Mouse (Mus musculus): ENCODE results near the gene Sec22c. TPM values are rescaled to one million over a fixed set of nuclear protein-coding genes. Genes with fewer than 3 reads are reported as not detected.

Gene Sec22c
- 1.1 to 4.3 TPM (median 3.0 TPM) in 3 replicates for total RNA-seq (2017)

DNA sequence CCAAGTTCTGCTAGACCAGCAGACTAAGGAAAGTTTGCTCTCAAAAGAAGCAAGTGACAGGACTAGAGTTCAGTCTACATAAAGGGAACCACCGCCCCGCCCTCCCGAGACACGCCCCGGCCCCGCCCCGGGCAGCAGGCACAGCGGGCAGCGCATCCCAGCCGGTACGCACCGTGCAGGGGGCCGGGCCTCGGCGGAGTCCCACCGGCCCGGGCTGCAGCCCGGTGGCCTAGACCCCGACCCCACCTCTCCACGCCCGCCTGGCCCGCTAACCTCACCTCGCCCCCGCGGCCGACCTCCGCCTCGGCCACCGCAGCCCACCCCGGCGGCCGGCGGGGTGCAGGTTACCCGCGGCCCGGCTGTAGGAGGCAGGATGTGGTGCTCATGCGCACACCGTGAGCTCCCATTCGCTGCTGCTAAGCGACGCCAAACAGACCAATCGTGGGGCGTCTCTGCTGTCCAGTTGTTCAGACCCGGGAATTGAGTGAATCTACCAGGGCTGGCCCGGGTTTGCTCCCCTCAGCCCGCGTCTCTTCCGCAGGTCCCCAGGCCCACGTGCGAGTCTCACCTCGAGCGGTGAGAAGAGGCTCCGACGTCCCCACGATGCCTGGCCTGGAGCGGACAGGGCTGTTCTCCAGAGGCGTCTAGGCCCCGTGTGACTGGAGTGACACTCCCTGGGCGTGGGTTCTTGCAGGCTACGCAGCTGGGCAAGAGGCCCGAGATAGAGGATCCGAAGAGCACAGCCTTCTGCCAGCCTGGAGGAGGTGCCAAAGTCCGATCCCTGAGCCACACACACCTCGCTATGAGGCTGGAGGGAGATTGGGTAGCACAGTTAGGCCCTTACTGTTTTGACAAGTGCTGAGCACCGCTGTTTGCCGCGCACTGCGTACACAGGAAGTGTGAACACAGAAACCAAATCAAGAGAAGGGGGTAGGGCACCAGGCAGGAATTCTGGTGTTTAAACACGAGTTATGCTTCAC is at the start of gene Sec22c:
TSS of gene Sec22c (minus strand) at position 845 of the 980 bp plus-strand sequence.
- peak; percentile 80 for ATAC-seq (replicated peaks; ENCODE audit: insufficient number of reproducible peaks, low FRiP score, low TSS enrichment, poor library complexity, severe bottlenecking)

DNA sequence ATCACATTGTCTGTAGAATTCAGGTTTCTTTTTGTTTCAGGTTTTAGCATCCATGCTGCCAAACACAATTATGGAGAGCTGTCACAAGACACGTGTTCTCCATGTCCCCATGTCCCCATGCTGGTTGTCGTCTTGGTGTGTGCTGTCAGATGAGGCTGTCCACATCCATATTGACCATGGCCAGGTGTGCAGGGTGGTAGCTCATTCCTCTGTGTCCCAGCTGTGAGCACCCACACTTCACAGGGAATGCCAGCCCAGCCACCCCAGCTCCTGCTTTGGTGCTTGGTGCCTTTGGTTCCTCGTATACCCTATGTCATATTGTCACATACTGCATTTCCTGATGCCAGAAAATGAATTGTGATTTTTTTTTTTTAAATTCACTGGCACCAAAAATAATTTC is 49.3 kb upstream of the Sec22c start:
- no peak for ATAC-seq (replicated peaks; ENCODE audit: insufficient number of reproducible peaks, low FRiP score, low TSS enrichment, poor library complexity, severe bottlenecking)

DNA sequence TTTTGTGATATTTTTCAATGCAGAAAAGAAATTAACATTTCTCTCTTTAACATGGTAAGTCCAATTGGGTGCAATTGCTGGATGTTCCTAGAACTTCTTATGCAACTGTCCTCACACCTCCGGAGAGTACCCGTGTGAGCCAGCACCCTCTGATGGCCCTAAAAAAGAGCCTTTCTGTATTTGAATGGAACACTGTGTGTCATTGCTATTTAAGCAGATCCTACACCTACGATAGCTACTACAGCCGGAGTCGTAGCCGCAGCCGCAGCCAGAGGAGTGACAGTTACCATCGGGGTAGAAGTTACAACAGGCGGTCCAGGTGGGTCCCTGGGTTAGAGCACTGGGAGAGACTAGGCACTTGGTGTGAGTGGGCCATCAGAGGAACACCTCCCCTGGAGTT is 47.5 kb upstream of the Sec22c start:
- no peak for ATAC-seq (replicated peaks; ENCODE audit: insufficient number of reproducible peaks, low FRiP score, low TSS enrichment, poor library complexity, severe bottlenecking)

DNA sequence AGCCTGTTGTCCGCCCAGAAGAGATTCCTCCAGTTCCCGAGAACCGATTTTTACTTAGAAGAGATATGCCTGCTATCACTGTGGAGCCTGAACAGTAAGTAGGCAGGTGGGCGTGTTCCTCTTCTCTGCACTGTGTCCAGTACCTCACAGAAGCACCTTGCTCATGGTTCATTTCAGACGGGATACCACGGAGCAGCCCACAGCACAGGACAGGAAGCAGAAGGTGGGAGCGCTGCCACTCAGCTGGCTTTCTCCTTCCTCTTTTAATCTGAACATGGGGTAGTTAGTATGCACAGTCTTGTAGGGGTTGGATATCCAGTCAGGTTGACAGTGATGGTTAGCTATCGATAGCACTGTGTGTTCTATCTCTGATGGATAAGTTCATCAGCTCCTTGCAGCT is 38.8 kb upstream of the Sec22c start:
- no peak for ATAC-seq (replicated peaks; ENCODE audit: insufficient number of reproducible peaks, low FRiP score, low TSS enrichment, poor library complexity, severe bottlenecking)

DNA sequence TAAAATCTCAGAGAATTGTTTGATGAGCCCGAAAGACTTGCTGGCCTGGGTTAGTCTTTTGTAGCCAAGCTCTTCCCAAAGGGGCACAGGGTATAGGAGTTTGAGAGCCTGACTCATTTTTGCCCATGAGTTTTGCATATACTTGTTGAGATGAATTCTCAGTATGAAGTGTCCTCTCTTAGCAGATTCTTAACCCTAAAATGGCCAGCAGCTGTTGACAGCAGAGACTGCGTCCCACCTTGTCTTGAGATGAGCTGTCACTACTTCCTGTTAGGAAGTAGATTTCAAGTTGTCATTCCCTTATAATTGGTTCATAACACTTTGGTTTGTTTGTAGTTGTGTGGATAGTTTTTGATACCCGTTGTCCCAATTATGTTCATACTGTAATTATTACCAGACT is 35.9 kb upstream of the Sec22c start:
- ATAC-seq (replicated peaks; ENCODE audit: insufficient number of reproducible peaks, low FRiP score, low TSS enrichment, poor library complexity, severe bottlenecking) = no peak

DNA sequence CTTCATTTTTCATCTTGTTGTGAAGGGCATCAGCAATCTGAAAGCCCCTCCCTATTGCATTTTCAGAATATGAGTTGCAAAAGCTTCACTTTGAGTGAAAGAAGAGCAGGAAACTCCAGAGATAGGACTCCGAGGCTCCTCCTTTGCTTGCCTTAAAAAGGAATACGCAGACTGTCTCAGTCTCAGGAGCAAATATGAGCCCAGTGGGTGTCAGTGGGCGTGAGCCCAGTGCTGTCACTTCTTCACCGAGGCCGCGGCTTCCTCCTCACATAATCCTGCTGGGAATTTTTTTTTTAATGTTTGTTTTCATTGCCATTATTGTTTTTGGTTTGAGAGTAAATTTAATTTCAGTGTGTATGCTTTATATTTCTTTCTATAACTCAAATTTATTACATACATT is 35.2 kb upstream of the Sec22c start:
- no peak for ATAC-seq (replicated peaks; ENCODE audit: insufficient number of reproducible peaks, low FRiP score, low TSS enrichment, poor library complexity, severe bottlenecking)

DNA sequence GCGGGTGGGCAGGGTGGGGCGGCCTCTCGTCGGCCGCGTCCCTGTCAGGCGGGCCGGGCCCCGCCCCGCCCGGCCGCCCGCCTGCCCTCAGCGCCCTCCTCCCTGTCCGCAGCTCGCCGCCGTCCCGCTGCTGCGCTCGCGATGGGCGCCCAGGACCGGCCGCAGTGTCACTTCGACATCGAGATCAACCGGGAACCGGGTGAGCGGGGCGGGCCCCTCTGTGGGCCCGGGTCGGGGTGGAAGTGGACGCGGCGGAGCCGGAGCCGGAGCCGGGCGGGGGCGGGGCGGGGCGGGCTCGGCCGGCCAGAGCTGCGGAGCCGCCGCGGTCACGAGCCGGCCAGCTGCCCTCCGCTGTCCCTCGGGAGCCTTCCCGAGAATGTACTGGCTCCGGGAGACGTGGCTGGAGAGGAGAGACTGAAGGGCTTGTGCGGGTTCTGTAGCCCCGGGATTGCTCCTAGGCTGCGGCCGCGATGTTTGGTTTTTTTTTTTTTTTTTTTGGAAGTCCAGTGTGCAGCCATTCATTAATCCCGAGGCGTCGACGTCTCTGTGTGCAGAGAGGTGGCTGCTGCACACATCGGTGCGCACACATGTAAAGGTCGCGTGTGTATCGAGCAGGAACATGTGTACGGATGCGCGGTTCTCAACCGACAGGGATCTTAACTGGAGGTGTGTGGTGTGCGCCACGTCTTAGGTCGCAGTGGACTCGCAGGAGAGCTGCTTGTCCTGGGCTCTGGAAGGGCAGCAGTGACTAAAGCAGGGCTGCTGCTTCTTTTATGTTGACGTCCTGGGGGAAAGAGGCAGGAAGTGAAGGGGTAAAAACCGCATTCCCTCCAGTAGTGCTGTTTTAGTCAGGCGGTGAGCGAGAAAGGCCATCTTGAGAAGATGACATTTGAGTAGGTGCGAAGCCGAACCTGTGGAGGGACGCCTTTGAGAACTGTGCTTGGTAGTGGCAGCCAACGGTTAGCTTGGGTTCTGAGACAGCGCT is 14.3 kb upstream of the Sec22c start:
- peak; percentile 21; the same call in 1 of the 2 replicates for ATAC-seq (replicated peaks; ENCODE audit: insufficient number of reproducible peaks, low FRiP score, low TSS enrichment, poor library complexity, severe bottlenecking)

DNA sequence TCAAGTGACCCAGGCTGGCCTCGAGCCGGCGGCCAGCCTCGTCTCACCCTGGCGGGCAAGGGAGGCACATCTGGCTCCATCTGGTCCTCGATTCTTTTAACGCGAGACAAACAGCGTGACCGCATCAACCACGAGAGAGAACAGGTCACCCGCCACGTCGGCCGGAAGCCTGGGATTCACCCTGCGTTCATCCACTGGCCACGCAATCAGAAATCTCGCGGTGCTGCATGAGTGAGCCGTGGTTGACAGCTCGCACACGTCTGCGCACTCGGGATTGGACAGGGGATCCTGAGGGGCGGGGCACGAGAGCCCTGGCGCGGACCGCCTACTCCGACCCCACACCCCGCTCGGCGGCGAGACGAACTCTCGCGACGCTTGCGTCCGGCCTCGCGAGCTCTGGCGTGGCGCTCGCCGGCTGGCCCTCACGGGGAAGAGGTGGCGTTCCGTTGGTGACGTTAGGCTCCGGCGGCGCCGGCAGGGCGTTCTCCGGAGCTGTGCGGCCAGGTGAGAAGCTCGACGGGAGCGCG is 13.6 kb upstream of the Sec22c start, which contains the start of gene Nktr:
TSS of gene Nktr (plus strand) at position 378 of the 527 bp plus-strand sequence.
- peak; percentile 97 for ATAC-seq (replicated peaks; ENCODE audit: insufficient number of reproducible peaks, low FRiP score, low TSS enrichment, poor library complexity, severe bottlenecking)

DNA sequence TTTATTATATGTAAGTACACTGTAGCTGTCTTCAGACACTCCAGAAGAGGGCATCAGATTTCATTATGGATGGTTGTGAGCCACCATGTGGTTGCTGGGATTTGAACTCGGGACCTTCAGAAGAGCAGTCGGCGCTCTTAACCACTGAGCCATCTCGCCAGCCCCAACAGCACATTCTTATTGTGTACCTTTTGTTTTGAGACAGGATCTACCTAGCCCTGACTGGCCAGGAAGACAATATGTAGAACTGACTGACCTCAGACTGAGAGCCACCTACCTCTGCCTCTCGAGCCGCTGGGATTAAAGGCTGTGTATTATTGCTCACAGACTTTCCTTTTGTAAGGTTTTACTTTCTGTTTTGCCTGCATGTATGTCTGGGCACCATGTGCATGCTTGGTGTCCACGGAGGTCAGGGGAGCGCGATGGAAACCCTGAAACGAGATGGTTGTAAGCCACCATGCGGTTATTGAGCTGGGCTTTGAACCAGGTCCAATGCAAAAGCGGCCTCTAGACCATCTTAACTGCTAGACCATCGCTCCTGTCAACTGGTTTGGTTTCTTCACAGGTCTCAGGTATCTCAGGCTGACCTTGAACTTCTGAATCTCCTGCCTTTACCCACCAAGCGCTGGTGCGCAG is 12.9 kb upstream of the Sec22c start:
- peak; percentile 22 for ATAC-seq (replicated peaks; ENCODE audit: insufficient number of reproducible peaks, low FRiP score, low TSS enrichment, poor library complexity, severe bottlenecking)

DNA sequence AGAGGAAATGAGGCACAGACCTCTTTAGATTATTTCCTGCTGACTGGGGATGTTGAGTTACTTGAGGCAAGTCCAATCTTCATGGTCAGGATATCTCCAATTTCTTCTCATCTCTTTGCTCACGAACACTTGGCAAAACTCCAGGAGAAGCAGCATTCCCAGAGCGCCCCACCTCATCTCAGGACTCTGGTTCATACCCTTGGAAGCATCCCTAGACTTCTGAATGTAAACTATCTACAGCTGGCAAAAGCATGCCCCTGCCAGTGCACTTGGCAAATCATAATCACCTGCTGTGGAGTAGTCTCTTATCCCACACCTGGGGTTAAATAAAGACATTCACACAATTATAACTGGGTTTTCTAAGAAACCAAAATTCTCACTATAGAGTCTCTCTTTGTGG is 11.8 kb upstream of the Sec22c start:
- no peak for ATAC-seq (replicated peaks; ENCODE audit: insufficient number of reproducible peaks, low FRiP score, low TSS enrichment, poor library complexity, severe bottlenecking)

DNA sequence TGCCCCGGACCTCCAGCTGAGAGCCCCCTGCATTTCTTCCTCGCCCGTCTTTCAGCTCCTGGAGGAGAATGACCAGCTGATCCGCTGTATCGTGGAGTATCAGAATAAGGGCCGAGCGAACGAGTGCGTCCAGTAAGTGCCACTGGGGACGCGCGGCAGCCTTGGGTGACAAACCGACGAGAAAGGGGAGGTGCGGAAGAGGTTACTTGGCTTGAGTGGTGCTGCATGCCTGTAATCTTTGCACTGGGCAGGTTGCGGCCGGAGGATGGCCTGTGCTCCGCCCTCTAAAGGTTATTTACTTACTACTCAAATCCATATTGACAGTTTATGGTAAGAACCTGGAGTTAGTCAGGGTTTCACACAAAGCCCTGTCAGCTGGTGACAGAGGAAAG is 5.3 kb upstream of the Sec22c start:
- no peak for ATAC-seq (replicated peaks; ENCODE audit: insufficient number of reproducible peaks, low FRiP score, low TSS enrichment, poor library complexity, severe bottlenecking)

DNA sequence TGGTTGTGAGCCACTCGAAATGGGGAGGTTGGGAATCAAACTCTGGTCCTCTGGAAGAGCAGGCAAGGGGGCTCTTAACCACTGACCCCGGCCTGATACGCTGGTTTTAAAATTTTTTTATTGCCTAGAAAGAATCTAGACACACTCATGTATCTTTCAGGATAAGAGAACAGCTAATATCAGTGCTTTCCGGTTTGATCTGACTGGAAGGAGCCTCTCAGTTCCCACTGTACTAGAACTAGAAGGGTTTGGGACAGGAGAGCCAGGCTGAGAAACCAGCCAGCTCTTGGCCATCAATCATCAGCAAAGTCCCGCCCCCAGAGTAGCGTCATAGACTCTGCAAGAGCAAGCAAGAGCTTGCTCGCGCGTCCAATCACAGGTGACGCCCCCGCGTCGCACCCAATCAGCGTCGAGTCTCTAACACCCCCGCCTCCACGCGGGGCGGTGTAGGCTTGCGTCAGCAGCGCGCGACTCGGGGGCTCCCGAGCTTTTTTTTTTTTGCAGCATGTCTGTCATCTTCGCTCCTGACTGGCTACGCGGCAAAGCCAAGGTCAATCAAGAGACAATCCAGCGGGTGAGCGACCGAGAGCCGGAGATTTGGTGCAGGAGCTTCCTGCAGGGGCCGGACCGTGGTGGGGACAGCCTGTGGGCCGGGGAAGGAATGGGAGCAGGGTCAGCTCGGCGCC is 4.8 kb upstream of the Sec22c start, which contains the start of gene Ss18l2:
TSS of gene Ss18l2 (plus strand) at position 432 of the 686 bp plus-strand sequence.
- ATAC-seq (replicated peaks; ENCODE audit: insufficient number of reproducible peaks, low FRiP score, low TSS enrichment, poor library complexity, severe bottlenecking) = peak; percentile 97

DNA sequence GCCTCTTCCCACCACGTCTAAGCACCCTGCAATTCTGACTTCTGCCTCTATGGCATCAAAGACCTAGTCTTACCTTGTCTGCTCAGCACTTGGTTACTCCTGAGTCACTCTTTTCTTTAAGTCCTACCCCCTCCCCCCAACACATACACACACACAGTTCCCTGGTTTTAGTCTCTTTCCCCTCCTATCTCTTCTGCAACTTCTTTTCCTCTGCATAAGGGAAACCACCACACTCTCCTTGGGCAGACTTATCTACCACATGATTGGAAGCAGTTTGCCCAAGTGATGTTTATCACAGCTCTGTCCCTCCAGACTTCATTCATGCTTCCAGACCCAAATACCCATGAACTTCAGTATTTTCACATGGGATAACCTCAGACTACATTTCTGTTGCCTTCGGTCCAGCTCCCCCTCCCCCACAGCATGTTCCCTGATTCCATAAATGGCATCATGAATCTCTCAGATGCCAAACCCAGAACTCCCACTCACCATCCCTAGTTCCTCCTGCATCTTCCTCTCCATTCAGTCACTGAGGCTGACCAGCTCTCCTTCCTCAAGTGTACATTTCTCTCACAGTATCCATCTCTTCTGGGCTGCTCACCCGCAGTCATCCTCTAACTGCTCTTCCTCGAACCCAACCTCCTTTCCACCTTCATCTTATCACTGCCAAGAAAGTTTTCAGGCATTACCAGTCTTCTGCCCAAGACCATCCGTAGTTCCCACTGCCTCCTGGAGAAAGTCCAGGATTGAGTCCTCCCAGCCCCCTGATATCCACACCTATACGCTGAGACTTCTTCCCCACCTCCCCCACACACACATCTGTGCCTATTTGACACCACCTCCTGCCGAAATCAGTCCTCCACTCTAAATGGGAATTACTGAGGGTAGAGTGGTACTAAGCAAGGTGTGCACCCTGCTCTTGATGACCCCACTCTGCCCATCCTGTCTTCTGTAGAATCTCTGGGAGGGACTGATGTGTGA is 3.5 kb upstream of the Sec22c start:
- ATAC-seq (replicated peaks; ENCODE audit: insufficient number of reproducible peaks, low FRiP score, low TSS enrichment, poor library complexity, severe bottlenecking) = no peak

DNA sequence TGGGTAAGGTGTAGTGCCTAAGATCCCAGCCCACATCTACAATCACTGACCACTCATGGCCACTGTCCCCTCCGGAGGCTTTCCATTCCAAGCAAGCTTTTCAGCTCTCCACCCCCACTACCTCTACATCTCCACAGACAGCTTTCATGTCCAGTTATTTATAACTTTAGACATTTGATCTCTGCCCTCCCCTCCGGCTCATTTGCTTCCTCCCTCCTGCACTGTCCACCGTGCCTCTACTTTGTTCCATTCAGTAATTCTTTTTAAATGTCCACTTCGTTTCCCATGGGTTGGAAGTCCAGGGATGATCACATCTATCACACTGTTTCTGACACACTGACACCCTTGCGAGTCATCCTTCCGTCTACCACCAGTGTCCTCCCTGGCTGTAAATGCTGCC is 2.5 kb upstream of the Sec22c start:
- ATAC-seq (replicated peaks; ENCODE audit: insufficient number of reproducible peaks, low FRiP score, low TSS enrichment, poor library complexity, severe bottlenecking) = no peak

DNA sequence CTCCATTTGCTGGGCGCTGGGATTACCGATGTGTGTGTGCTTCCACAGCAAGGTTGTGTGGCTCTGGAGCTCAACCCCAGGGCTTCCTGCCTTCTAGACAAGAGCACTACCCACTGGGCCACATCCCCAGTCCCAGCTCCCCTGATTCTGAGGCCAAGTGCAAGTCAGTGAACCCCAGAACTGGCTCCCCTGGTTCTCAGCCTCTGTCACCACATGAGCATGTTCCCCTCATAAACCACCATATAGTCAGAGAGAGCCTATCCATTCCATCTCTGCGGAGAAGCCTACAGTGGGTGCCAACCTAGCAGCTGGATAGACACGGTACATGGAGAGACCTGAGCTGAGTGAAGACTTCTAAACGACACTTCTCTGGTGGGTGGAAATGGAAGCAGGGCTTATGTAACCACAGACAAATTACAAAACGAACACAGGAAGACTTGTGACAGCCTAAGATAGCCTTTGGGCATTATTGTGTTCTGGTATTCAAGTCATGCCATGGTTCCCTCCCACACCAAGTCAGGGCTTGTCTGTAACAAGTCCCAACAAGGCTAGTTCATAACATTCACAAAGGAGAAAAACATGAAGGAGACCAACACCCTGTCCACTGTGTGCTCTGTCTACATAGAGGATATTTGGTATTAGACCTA is 862 bp upstream of the Sec22c start:
- no peak for ATAC-seq (replicated peaks; ENCODE audit: insufficient number of reproducible peaks, low FRiP score, low TSS enrichment, poor library complexity, severe bottlenecking)

DNA sequence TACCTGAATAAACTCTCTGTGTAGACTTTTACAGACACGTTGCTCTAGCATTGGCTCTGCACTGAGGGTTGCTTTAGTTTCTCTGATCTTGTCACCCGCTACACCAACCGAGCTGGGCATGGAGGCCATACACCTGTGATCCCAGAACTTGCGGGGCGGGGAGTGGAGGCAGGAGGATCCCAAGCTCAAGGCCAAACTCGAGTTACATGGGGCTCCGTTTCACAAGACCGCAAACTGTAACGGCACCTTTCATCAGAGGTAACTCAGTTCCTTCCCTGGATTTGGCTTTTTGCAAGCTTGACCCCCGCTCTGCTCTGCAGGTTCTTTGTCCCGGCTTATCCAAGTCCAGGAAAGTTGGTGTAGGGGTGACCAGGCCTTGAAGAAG is 1.0 kb downstream of the Sec22c start:
- no peak for ATAC-seq (replicated peaks; ENCODE audit: insufficient number of reproducible peaks, low FRiP score, low TSS enrichment, poor library complexity, severe bottlenecking)

Measured in monocyte, adult 5-6 weeks (primary cell).